Mouse (Mus musculus): ENCODE data around the gene Ap5s1. TPM values are rescaled to one million over a fixed set of nuclear protein-coding genes. Genes with fewer than 3 reads are reported as not detected.
A peak's percentile ranks its signal among the peaks of the same experiment; 100 is the strongest.

Gene Ap5s1
- total RNA-seq (2014; rRNA removed) (63.0 and 67.6 TPM in 2 replicates), polyA plus RNA-seq (2015; fragmentation: Nextera tagmentation; extraction: Ambion mirVana) (37.1 and 37.5 TPM in 2 replicates)

GRCm38 (mm10) chr2:131206778-131207177 lies at the start of gene Ap5s1:
Ap5s1 (plus strand) TSS chr2:131207078.
- H3K9me3 ChIP-seq (ENCODE audit: low read length) = no peaks in the 10 kb centered on the region
- H3K36me3 ChIP-seq (ENCODE audit: insufficient read depth, low read length) = no peaks in the 10 kb centered on the region
- WGBS = 84% methylated on average over 4 of the region's 4 CpGs
- ATAC-seq (no peak), DNase-seq (ENCODE audit: low spot score) (no peak)
- no peak within 1 kb of the TSS for H3K4me3 ChIP-seq (ENCODE audit: low read length)
- no peak within 1 kb of the TSS for H3K4me2 ChIP-seq (ENCODE audit: low read depth, low read length)
- H3K27me3 ChIP-seq (ENCODE audit: insufficient read depth, low read length) = no peaks in the 10 kb centered on the region
- H3K4me1 ChIP-seq (ENCODE audit: insufficient read depth, low read length) = peaks cover 9% of the 10 kb centered on the region
- no peak within 1 kb of the TSS for H3K27ac ChIP-seq
- no peak within 1 kb of the TSS for H3K9ac ChIP-seq (replicated peaks; ENCODE audit: low read length)
- no peak for TF ChIP-seq CTCF (IDR thresholded peaks at IDR 0.05; ENCODE audit: low read depth)

GRCm38 (mm10) chr2:131159491-131159910 lies 47.4 kb upstream of the Ap5s1 start:
- Histone ChIP-seq H3K9ac (replicated peaks; ENCODE audit: low read length) (peak overlapping the region; percentile 82), H3K4me2 (ENCODE audit: low read depth, low read length) (peak overlapping the region; percentile 93), H3K4me3 (ENCODE audit: low read length) (peak overlapping the region; percentile 62), H3K4me1 (ENCODE audit: insufficient read depth, low read length) (peaks cover 13% of the 10 kb centered on the region), H3K36me3 (ENCODE audit: insufficient read depth, low read length) (no peaks in the 10 kb centered on the region; the same call in 1 of the 2 replicates), H3K27me3 (ENCODE audit: insufficient read depth, low read length) (no peaks in the 10 kb centered on the region), H3K9me3 (ENCODE audit: low read length) (no peaks in the 10 kb centered on the region), H3K27ac (peak overlapping the region; percentile 83)
- DNase-seq (ENCODE audit: low spot score) (peak; percentile 55), ATAC-seq (peak; percentile 67; the same call in 1 of the 2 replicates)
- TF ChIP-seq CTCF (IDR thresholded peaks at IDR 0.05; ENCODE audit: low read depth) = no peak
- under 1% methylated on average over 18 of the region's 18 CpGs for WGBS

DNA sequence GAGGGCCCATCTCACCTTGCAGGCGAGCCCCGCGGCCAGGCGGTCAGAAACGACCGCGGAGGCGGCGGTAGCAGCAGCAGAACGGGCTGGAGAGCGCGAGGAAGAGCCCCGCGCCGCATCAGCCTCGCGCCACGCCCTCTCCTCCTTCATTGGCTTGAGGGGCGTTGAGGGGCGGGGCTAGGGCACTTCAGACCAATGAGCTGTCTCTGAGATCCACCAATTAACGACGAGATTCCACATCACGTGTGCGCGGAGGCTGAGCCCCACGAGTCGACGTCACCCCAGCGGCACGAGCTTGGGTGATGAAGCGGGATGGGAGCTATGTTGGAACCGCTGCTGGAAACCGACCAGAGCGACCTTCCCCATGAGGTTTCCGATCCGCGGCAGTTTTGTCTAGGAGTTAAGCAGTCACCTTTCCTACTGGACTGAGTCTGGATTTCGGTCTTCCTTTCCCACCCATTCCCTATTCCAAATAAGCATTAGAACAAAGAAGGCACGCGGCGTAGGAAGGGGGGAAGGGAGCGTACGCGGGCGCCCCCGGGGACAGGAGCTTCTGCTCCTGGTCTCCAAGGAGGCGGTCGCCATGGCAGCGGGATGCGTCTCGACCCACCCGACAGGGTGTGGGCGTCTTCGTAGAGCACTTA lies 46.8 kb upstream of the Ap5s1 start, which contains the start of gene 1700037H04Rik:
Gene 1700037H04Rik (minus strand): TSS at position 144 of the 644 bp plus-strand sequence.
- Histone ChIP-seq H3K27ac (peak within 1 kb of the TSS; percentile 83), H3K9ac (replicated peaks; ENCODE audit: low read length) (peak within 1 kb of the TSS; percentile 82), H3K4me1 (ENCODE audit: insufficient read depth, low read length) (peaks cover 13% of the 10 kb centered on the region), H3K36me3 (ENCODE audit: insufficient read depth, low read length) (no peaks in the 10 kb centered on the region; the same call in 1 of the 2 replicates), H3K9me3 (ENCODE audit: low read length) (no peaks in the 10 kb centered on the region), H3K27me3 (ENCODE audit: insufficient read depth, low read length) (no peaks in the 10 kb centered on the region), H3K4me3 (ENCODE audit: low read length) (peak within 1 kb of the TSS; percentile 62), H3K4me2 (ENCODE audit: low read depth, low read length) (peak within 1 kb of the TSS; percentile 93)
- peak; percentile 98 for ATAC-seq
- no peak for TF ChIP-seq CTCF (IDR thresholded peaks at IDR 0.05; ENCODE audit: low read depth)
- DNase-seq (ENCODE audit: low spot score) = peak; percentile 99
- under 1% methylated on average over 54 of the region's 54 CpGs for WGBS

GRCm38 (mm10) chr2:131160671-131161111 lies 46.2 kb upstream of the Ap5s1 start:
- peak; percentile 53 for DNase-seq (ENCODE audit: low spot score)
- Histone ChIP-seq H3K4me2 (ENCODE audit: low read depth, low read length) (peak overlapping the region; percentile 93), H3K9me3 (ENCODE audit: low read length) (no peaks in the 10 kb centered on the region), H3K4me3 (ENCODE audit: low read length) (peak overlapping the region; percentile 62), H3K36me3 (ENCODE audit: insufficient read depth, low read length) (no peaks in the 10 kb centered on the region), H3K27ac (peak overlapping the region; percentile 83), H3K9ac (replicated peaks; ENCODE audit: low read length) (peak overlapping the region; percentile 82), H3K4me1 (ENCODE audit: insufficient read depth, low read length) (peaks cover 13% of the 10 kb centered on the region), H3K27me3 (ENCODE audit: insufficient read depth, low read length) (no peaks in the 10 kb centered on the region)
- under 1% methylated on average over 17 of the region's 17 CpGs for WGBS
- TF ChIP-seq CTCF (IDR thresholded peaks at IDR 0.05; ENCODE audit: low read depth) = peak; percentile 49
- ATAC-seq = no peak

- no peak overlapping the region for H3K27ac ChIP-seq
- no peak overlapping the region for H3K4me2 ChIP-seq (ENCODE audit: low read depth, low read length)
- no peak overlapping the region for H3K9ac ChIP-seq (replicated peaks; ENCODE audit: low read length)
- ATAC-seq = no peak
- H3K36me3 ChIP-seq (ENCODE audit: insufficient read depth, low read length) = no peaks in the 10 kb centered on the region
- TF ChIP-seq CTCF (IDR thresholded peaks at IDR 0.05; ENCODE audit: low read depth) = no peak
- no peak for DNase-seq (ENCODE audit: low spot score)
- no peaks in the 10 kb centered on the region for H3K4me1 ChIP-seq (ENCODE audit: insufficient read depth, low read length)
- WGBS = 79% methylated on average over 7 of the region's 7 CpGs
- H3K27me3 ChIP-seq (ENCODE audit: insufficient read depth, low read length) = no peaks in the 10 kb centered on the region
- H3K9me3 ChIP-seq (ENCODE audit: low read length) = no peaks in the 10 kb centered on the region
- H3K4me3 ChIP-seq (ENCODE audit: low read length) = no peak overlapping the region
These were observed 43.0 kb upstream of the Ap5s1 start for GRCm38 (mm10) chr2:131163924-131164323.

- no peak overlapping the region for H3K27ac ChIP-seq
- WGBS = 85% methylated on average over 2 of the region's 2 CpGs
- no peaks in the 10 kb centered on the region for H3K9me3 ChIP-seq (ENCODE audit: low read length)
- no peaks in the 10 kb centered on the region for H3K36me3 ChIP-seq (ENCODE audit: insufficient read depth, low read length)
- ATAC-seq = no peak
- DNase-seq (ENCODE audit: low spot score) = no peak
- no peak overlapping the region for H3K4me3 ChIP-seq (ENCODE audit: low read length)
- H3K4me2 ChIP-seq (ENCODE audit: low read depth, low read length) = no peak overlapping the region
- no peak overlapping the region for H3K9ac ChIP-seq (replicated peaks; ENCODE audit: low read length)
- H3K4me1 ChIP-seq (ENCODE audit: insufficient read depth, low read length) = no peaks in the 10 kb centered on the region
- no peaks in the 10 kb centered on the region for H3K27me3 ChIP-seq (ENCODE audit: insufficient read depth, low read length)
- TF ChIP-seq CTCF (IDR thresholded peaks at IDR 0.05; ENCODE audit: low read depth) = no peak
These were observed 40.7 kb upstream of the Ap5s1 start for GRCm38 (mm10) chr2:131166172-131166571.

DNA sequence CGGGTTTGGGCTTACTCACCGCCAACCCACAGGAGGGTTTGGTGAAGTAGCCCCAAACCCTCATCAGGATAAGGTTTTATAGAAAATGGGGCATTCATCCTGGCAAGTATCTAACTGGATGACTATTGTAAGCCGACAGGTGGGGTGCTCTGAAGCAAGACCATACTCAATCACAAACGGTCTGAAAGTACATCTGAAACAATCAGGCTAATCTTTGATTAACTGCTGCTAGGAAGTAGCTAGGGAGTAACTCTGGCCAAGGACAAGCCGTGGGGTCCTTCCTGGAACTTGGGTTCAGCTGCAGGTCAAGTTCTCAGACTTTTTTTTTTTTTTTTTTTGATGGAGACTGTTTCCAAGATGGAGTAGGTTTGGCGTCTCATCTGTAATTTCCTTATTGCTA lies 38.9 kb upstream of the Ap5s1 start:
- Histone ChIP-seq H3K4me1 (ENCODE audit: insufficient read depth, low read length) (no peaks in the 10 kb centered on the region), H3K9me3 (ENCODE audit: low read length) (no peaks in the 10 kb centered on the region), H3K36me3 (ENCODE audit: insufficient read depth, low read length) (no peaks in the 10 kb centered on the region), H3K27me3 (ENCODE audit: insufficient read depth, low read length) (0 out of 2 replicates have a peak, but pooled peaks cover 8% of the 10 kb centered on the region), H3K4me2 (ENCODE audit: low read depth, low read length) (no peak overlapping the region), H3K4me3 (ENCODE audit: low read length) (no peak overlapping the region), H3K9ac (replicated peaks; ENCODE audit: low read length) (no peak overlapping the region), H3K27ac (no peak overlapping the region)
- DNase-seq (ENCODE audit: low spot score) = no peak
- 89% methylated on average over 6 of the region's 6 CpGs for WGBS
- no peak for TF ChIP-seq CTCF (IDR thresholded peaks at IDR 0.05; ENCODE audit: low read depth)
- no peak for ATAC-seq

All from hindbrain, postnatal 0 days (tissue).